Mouse (Mus musculus) B cell, adult 2 months (primary cell): ENCODE measurements around the gene Polrmt.
A peak's percentile ranks its signal among the peaks of the same experiment; 100 is the strongest.
"Not testable (repeated sequence)": the region's sequence is repeated elsewhere in the genome, so short reads cannot be mapped to it uniquely, and the experiment has no call there.

ENCODE experiments used
- DNase-seq, 2 experiments: peaks; one replicate each; pipeline ENCODE4 v3.0.0; 2022

Gene Polrmt

DNA sequence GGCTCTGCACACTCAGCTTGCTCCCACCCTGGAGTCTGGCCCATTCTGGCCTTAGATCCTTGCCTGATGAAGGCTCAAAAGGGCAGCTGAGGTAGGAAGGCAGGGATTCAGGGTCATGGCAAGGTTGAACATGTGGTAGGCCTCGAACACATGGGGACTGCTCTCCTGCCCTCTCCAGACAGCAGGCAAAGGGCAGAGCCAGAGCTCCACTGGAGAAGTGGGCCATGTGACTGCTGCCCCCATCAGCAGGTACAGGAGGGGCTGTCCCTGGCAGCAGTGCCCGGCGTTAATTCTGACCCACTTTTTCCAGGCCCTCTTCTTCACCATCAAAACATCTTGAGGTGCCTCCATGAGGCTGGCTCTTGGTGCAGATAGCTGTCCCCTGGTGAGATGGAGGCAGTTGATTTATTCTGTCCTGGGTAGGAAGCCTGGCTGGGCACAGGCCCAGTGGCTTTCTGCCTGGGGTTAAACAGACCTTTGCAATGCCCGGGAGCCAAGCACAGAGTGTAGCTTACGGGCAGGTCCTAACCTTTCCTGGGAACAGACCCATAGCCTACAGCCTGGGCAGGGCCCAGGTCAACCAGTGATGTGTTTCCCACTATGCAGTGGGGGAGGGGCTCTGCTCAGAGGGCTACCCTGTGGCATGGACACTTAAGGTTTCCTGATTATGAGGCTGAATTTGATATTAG, 39.8 kb downstream of the Polrmt start:
- DNase-seq, result no peak

DNA sequence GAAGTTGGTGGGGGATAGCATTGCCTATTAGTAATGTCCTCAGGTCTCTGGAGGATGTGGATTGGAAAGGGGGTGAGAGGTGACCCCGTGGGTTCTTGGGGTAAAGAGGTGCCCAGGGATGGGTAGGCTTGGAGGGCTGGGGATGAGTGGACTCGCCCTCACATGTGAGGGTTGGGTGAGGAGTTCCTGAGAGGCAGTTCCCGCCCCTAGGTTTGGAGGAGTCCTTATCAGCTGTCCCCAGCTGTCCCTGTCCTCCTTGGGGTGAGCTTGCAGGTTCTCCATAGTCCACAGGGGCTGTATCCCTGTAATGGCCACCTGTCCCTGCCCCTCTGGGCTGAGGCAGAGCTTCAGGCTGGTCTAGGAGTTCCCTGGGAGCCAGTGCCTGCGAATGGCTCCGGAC, 40.4 kb downstream of the Polrmt start:
- DNase-seq, result no peak

- DNase-seq, result no peak
Observed at GRCm38 (mm10) chr10:79704970-79705360, 41.4 kb downstream of the Polrmt start.

GRCm38 (mm10) chr10:79704065-79704969, 42.1 kb downstream of the Polrmt start, which contains the start of gene Bsg:
Gene Bsg, plus strand, starts transcription at chr10:79704491.
- peak; percentile 99 for DNase-seq

- no peak for DNase-seq
Observed at GRCm38 (mm10) chr10:79703541-79703940, 42.8 kb downstream of the Polrmt start.

- not testable (repeated sequence) for DNase-seq
Observed at GRCm38 (mm10) chr10:79702970-79703369, 43.4 kb downstream of the Polrmt start.

- no peak for DNase-seq
Observed at GRCm38 (mm10) chr10:79701443-79702129, 44.8 kb downstream of the Polrmt start.

DNA sequence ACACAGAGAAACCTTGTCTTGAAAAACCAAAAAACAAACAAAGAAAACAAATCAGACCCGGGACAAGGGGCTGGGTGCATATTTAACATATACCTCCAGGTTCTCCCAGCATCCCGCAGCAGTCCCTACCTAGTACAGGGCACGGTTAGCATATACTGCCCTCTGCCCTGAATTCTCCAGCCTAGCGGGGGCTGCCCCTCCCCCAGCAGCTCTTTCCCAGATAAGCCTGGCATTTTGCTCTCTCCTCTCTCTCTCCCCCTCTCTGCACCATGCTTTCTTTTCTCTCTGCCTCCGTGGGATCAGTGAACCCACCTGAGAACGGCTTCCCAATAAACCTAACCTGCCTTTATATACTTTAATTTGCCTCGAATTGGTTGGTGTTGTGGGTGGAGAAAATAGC, 45.7 kb downstream of the Polrmt start:
- no peak for DNase-seq

DNA sequence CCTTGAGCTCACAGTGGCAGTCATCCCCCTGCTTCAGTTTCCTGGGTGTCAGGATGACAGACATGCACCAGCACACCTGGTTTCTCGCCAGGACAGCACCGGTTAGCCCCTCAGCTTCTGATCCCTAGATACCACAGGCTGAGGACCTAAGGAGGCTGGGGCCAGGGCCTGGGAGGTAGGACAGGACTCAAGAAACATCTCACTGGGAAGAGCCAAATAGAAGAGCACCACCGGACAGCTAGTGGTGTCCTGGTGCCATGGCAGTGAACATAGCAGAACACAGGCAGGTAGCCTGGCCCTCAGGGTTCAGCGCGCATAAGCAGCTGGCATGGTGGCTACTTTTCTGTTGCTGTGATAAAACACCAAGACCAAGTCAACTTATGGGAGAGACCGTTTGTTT, 47.9 kb downstream of the Polrmt start:
- no peak for DNase-seq

DNA sequence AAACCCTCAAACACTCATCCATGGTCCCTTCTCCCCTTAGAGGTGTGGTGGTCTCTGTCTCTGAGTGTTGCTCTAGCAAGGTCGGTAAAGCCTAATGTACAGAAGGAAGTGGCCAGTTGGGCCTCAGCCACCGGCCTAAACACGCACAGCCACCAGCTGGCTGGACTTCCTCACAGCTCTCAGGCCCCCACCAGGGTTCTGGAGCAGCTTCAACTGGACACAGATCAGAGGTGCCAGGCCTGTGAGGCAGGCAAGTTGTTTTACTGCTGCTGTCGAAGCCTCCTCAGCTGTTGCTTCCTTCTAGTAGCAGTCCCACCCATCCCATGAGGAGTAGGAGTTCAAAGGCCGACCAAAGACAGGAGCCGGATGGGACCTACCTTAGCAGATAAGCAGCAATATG, 48.5 kb downstream of the Polrmt start:
- no peak for DNase-seq

DNA sequence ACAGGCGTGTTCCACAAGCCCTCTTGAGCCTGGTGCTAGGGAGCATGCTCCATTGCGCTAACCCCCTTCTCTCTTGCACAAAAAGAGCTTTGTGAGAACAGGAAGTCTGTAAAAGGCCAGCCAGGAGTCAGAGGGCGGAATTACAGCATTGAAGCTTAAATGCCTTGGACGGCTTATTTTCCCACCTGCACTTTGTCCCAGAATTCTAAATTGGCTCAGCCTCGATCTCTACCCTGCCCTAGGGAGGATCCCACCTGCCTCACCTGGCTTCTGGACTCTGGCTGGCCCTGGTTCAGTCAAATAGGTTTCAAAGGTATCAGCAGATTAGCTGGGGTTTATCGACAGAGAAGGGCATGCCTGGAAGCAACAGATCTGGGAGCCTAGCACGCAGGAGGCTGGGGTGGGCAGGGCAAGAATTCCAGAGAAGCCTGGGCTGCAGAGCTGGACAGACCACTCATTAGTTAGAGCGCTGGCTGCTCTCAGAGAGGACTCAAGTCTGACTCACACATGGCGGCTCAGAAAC, 50.2 kb downstream of the Polrmt start:
- DNase-seq, result no peak

DNA sequence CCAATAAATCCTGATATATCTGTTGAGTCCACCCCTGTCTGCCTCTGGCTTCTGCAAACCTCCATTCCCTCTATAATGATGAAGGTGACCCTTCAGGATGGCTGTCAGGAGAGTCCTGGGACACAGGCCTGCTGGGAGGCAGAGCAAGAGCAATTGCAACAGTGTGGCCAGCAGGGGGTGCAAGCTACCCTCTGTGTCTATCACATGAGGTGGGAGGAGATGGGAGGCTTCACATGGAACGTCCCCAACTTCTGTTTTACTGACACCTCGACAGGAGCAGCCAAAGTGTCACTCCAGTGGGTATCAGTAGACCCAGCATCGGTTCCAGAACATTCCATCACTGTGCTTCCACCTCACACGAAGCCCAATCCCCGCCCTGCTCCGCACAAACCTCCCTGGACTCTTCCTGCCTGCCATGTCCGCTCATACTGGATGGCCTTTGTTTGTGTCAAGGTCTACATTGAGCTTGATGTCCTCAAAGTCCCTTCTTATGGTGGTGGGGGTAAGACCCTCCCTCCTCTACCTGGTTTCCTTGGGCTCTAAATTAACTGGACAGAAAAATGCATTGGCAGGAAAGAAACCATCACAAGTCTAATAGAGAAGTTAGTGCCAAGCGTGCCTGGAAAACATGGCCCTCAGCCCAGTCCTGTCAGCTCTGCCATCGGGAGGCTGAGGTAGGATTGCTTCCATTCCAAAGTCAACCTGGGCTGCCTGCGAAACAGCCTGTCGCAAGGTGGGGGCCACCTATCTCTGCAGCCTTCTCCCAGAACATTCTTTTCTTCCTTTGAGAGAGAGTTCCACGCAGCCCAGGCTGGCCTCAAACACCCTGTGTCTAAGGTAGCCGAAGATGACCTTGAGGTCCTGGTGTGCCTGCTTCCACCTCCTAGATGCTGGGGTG, 50.9 kb downstream of the Polrmt start:
- peak; percentile 81 to 82 for DNase-seq

DNA sequence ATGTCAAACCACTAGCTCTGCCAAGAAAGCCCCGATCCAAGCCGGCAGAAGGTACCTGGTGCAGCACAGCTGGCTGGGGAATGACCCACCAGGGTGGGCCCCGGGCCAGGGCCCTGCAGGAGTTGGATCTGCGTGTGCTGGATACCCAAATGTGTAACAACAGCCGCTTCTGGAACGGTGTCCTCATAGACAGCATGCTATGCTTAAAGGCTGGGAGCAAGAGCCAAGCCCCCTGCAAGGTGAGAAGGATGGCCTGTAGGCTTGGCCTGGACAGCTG, 52.1 kb downstream of the Polrmt start:
- no peak for DNase-seq

- DNase-seq, result no peak
Observed at GRCm38 (mm10) chr10:79693580-79694378, 52.6 kb downstream of the Polrmt start.

DNA sequence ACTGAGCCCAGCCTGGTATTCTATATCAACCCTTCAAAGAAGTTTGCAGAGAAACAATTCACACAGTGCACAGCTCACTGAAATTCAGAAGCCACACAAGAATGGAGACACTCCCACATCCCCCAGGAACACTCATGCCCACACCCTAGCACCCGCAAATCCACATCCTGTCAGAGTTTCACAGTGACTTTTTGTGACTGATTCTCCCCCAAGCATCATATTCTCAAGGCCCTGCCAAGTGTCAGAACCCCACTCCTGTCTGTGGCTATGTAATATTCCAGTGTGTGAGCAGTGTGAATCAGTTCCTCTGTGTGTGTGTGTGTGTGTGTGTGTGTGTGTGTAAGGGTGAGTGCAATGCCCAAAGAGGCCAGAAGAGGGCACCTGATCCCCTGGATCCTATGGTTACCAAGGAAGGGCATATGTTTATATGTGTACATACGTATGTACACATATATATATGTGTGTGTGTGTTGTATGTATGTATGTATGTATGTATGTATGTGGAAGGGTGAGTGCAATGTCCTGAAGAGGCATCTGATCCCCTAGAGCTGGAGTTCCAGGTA, 54.3 kb downstream of the Polrmt start:
- DNase-seq, result peak in 1 of 2 experiments; percentile 33

- no peak for DNase-seq
Observed at GRCm38 (mm10) chr10:79689178-79689577, 57.2 kb downstream of the Polrmt start.

DNA sequence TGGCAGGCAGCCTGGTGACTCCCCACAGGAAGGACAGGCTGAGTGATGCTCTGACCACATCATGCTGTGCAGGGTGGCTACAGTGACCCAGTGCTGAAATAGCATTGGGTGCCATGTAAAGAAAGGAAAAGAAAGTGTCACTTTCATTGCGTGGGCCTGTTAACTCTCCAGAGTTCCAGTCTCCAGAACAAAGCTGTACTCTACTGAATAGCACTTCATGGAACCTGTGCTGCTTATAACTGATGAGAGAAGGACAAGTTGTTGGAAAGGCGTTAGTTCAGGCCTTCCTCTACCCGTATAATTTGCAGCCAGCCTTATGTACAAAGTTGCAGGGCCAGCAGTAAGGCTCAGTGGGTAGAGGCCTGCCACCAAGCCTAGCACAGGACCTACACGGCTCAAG, 57.7 kb downstream of the Polrmt start, which contains the start of gene Gzmm:
Gzmm (plus strand) TSS at position 301 of the 400 bp plus-strand sequence.
- DNase-seq, result no peak

DNA sequence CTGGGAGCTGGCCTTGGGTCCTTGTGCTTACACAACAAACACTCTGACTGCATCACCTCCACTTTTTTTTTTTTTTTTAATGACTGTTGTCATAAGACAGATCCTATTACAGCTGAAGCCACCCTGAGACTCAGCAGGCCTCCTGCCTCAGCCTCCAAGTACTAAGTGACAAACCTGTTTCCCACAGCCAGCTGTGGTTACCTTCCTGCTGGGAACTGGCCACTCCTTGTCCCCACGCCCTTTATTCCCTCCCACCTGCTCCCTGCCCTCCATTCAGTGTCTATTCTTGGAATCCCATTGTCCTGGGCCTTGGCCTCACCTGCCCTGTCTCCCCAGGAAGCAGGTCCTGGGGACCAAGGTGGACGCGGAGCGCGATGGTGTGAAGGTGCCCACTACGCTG, 58.9 kb downstream of the Polrmt start:
- DNase-seq, result no peak

- no peak for DNase-seq
Observed at GRCm38 (mm10) chr10:79686691-79687090, 59.7 kb downstream of the Polrmt start.

DNA sequence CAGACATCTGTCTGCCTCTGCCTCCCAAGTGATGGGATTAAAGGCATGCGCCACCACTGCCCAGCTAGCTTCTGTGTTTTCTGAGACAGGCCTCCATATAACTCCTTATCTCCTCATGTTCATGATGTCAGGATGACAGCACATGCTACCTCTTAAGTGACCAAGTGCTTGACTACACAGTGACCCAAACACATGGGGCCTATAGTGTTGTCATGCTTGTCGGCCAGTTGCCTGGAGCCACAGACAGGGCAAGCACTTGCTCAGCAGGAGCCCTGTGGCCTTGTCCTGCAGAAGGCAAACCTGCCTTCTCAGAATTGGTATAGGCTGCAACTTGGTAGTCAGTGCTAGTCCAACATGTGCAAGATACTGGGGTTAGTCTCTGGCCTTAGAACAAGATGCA, 60.2 kb downstream of the Polrmt start:
- DNase-seq, result no peak
